Mouse (Mus musculus): ENCODE results near the gene Poln.

Poln gene

GRCm38 (mm10) chr5:34186961-34187391 is 17.7 kb upstream of the Poln start:
- DNase-seq (ENCODE audit: low read depth, low spot score), result peak; percentile 54

- DNase-seq (ENCODE audit: low read depth, low spot score), result no peak
Measured at GRCm38 (mm10) chr5:34186391-34186790, 17.1 kb upstream of the Poln start.

- no peak for DNase-seq (ENCODE audit: low read depth, low spot score)
Measured at GRCm38 (mm10) chr5:34185791-34186190, 16.5 kb upstream of the Poln start.

GRCm38 (mm10) chr5:34185051-34185580 is 15.9 kb upstream of the Poln start:
- DNase-seq (ENCODE audit: low read depth, low spot score), result no peak

- no peak for DNase-seq (ENCODE audit: low read depth, low spot score)
Measured at GRCm38 (mm10) chr5:34183976-34184375, 14.7 kb upstream of the Poln start.

GRCm38 (mm10) chr5:34183156-34183880 is 14.1 kb upstream of the Poln start:
- DNase-seq (ENCODE audit: low read depth, low spot score), result no peak

GRCm38 (mm10) chr5:34182486-34182885 is 13.2 kb upstream of the Poln start:
- no peak for DNase-seq (ENCODE audit: low read depth, low spot score)

GRCm38 (mm10) chr5:34177821-34178220 is 8.6 kb upstream of the Poln start:
- no peak for DNase-seq (ENCODE audit: low read depth, low spot score)

- peak; percentile 86 for DNase-seq (ENCODE audit: low read depth, low spot score)
Measured at GRCm38 (mm10) chr5:34177091-34177490, 7.8 kb upstream of the Poln start.

- peak; percentile 51 for DNase-seq (ENCODE audit: low read depth, low spot score)
Measured at GRCm38 (mm10) chr5:34176691-34177090, 7.4 kb upstream of the Poln start.

GRCm38 (mm10) chr5:34175403-34175694 is 6.1 kb upstream of the Poln start:
- DNase-seq (ENCODE audit: low read depth, low spot score), result no peak

GRCm38 (mm10) chr5:34174550-34175402 is 5.5 kb upstream of the Poln start:
- peak; percentile 46 for DNase-seq (ENCODE audit: low read depth, low spot score)

- no peak for DNase-seq (ENCODE audit: low read depth, low spot score)
Measured at GRCm38 (mm10) chr5:34174021-34174420, 4.8 kb upstream of the Poln start.

- DNase-seq (ENCODE audit: low read depth, low spot score), result peak; percentile 75
Measured at GRCm38 (mm10) chr5:34170726-34171125, 1.5 kb upstream of the Poln start.

- no peak for DNase-seq (ENCODE audit: low read depth, low spot score)
Measured at GRCm38 (mm10) chr5:34169954-34170353, 706 bp upstream of the Poln start.

- DNase-seq (ENCODE audit: low read depth, low spot score), result no peak
Measured at GRCm38 (mm10) chr5:34167857-34168256, 1.4 kb downstream of the Poln start.

- no peak for DNase-seq (ENCODE audit: low read depth, low spot score)
Measured at GRCm38 (mm10) chr5:34165793-34166192, 3.5 kb downstream of the Poln start.

- no peak for DNase-seq (ENCODE audit: low read depth, low spot score)
Measured at GRCm38 (mm10) chr5:34148476-34148875, 20.8 kb downstream of the Poln start.

GRCm38 (mm10) chr5:34147554-34147953 is 21.7 kb downstream of the Poln start:
- no peak for DNase-seq (ENCODE audit: low read depth, low spot score)

GRCm38 (mm10) chr5:34139751-34140150 is 29.5 kb downstream of the Poln start:
- peak; percentile 66 for DNase-seq (ENCODE audit: low read depth, low spot score)

- peak; percentile 54 for DNase-seq (ENCODE audit: low read depth, low spot score)
Measured at GRCm38 (mm10) chr5:34132731-34133130, 36.5 kb downstream of the Poln start.

GRCm38 (mm10) chr5:34124131-34124530 is 45.1 kb downstream of the Poln start:
- DNase-seq (ENCODE audit: low read depth, low spot score), result no peak
